Mouse (Mus musculus) Muller cell, postnatal 12 days (primary cell): ENCODE data around the gene Pank3.

Source experiments
- DNase-seq: peaks from one replicate; pipeline ENCODE4 v3.0.0-alpha.2; 2015; ENCODE audit errors: inconsistent ontology term

Gene Pank3

DNA sequence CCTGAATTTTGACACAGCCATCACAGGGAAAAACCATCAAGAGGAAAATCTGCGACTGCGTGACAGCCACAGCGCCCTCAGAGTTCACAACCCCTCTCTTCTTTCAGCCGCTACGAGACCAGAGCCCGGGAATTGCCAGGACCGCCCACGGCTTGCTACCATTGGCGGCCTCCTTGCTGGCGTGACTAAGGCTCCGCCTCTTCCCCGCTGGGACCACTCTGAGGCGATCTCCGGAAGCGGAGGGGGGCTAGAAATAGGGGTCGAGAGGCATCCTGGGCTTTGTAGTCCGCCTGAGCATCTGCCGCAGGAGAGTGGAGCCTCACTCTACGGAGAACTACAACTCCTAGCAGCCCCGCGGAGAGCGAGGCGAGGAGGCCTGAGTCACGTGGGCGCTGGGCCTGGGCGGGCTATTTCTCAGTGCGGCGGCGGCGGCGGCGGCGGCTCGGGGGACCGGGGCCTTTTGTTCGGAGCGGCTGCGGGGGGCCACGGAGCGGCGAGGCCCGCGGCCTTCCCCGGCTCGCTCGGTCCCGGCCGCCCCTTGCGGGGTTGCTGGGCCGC, at the start of gene Pank3:
Gene Pank3, plus strand, starts transcription at position 297 of the 558 bp plus-strand sequence.
- DNase-seq: peak; percentile 99

DNA sequence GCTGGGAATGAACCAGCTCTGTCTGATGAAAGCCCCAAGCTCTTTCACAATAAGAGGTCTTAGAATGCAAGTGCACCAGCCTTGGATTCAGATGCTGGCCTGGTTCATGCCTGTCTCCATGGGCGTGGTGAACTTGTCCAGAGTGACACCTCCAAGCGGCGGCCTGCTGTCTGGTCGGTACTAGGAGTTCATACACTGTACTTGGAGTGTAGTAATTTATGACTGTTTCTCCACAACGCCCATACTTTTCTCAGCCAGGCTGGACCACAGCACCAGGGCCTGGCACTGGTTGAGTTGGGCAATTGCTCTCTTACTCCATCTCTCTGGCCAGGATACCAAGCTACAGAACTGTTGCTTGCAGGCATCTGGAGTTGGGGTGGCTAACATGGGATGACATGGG, 45.4 kb upstream of the Pank3 start:
- DNase-seq: no peak

DNA sequence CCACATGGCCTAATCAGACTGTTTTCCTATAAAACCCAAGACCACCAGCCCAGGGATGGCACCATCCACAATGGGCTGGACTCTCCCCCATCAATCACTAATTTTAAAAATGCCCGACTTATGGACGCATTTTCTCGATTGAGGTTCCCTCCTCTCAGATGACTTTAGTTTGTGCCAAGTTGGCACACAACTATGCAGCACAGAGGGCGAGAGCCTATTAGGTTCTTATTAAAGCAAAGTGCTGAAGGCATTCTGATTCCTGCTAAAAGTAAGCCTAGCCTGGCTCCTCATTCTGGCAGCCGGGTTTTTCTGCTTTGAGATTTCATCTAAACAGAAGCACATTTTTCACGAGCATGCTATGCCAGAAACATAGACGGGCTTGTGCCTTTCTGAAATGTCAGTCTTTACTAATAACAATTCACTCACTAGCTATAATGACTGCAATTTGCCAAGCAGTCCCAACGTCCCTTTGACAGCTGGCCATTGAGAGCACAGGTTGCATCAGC, 42.9 kb upstream of the Pank3 start:
- DNase-seq: no peak

DNA sequence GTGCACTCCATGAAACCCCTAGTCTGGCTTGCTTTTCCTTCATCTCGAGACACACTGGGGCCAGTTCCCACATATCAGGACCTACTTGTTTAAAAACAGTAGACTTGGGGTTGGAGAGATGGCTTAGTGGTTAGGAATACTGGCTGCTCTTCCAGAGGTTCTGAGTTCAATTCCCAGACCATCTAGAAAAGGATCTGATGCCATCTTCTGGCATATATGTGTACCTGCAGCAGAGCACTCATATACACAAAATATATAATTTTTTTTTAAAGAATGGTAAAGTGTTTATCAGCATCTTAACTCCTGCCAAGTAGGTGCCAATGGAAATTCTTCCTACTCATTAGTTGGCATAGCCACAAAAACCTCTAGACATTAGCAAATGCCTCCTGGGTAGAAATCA, 41.1 kb upstream of the Pank3 start:
- no peak for DNase-seq

DNA sequence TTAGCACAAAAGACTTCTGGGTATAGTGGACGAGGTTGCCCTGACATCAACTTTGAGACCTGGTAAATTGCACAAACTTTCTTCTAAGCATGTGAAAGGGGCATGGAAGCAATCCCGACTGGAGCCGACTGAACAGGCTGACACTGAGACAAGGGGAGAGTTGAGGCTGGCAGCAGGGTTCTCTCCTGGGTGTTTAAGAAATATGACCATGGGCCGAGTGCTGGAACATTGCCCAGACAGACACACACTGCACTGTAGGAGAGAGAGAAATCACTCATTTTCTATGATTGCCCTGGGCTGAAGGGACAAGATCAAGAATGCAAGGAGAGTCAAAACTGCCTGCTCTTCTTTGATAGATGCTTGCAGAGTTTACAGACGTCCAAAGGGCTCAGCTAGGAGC, 40.1 kb upstream of the Pank3 start:
- no peak for DNase-seq

DNA sequence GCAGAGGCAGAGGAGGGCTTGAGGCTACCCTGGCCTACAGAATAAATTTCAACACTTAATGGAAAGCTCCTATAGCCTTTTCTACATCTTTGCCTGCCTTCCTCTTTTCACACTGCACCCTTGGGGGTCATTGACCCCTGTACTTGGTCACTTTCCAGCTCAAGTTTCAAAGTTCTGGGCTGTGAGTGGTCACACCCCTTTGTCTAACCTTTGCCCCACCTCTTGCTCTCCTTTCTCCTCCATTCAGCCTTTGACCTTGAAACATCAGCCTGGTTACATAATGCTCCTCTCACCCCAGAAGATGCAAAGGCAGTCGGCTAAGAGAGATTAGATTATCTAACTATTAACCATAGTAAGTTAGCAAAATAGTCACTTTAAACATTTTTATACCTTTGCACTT, 36.9 kb upstream of the Pank3 start:
- DNase-seq: no peak

DNA sequence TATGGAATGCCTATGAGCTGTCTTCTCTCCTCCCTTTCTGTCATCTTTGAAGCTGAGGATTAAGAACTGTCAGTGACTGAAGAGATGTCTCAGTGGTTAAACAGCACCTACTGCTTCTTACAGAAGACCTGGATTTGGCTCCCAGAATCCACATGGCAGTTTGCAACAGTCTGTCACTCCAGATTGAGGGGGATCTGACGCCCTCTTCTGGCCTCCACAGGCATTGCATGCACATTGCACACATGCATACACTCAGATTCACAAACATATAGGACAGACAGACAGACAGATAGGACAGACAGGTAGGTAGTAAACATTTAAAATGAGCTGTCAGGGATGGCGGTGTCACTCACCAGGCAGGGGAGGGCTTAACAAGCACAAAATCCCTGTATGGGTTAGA, 32.5 kb upstream of the Pank3 start:
- DNase-seq: no peak

DNA sequence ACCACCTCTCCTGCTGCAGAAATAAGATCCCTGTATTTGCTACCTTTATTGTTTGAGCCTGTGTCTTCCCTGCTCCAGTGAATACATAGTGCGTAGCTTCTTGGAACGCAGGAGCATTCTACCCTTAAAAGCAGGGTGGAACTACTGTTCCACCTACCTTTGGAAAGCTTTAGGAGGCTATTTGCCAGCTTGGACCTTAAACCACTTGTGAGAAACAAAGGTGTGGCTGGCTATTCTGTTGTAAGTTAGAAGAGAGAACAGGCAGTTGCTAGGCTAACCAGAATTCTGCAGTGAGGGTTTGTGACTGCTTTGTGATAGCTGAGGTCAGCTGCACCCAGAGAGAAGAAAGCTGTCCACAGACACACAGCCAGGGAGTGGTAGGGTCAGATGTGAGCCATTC, 32.0 kb upstream of the Pank3 start:
- DNase-seq: no peak

DNA sequence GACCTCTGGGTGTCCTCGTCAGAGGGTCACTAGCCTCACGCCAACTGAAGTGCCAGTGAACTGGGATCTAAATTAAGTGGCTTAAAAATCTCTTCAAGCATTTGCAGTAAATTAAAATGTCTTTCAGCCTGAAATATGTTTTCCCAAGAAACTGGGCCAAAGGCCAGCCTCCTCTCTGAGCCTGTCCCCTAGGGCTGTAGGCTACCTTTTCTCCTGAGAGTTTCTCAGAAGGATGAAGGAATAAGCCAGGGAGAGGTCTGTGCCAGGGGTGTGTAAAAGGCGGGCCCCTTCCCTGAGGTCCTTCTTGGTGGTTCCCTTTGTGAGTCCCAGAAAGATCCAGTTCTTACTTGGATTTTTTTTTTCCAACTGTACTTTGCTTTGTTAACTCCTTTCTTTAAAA, 31.2 kb upstream of the Pank3 start:
- no peak for DNase-seq

DNA sequence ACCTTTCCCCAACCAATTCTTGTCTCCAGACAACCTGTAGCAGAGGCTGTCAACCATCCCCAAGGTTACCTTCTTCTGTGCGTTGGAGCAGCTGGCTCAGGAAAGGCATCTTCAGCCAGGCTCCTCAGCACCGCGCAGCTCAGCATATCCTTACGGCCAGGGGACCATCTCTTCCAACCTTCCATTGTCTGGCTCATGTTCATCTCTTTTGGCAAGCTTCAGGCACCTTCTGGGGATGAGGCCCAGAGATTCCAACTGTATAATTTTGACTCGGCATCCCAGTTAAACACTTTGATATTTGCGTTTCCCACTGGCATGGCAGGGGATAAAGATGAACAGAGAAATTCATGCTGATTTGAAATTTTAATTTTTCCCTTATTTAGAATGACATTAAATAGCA, 25.7 kb upstream of the Pank3 start:
- no peak for DNase-seq

DNA sequence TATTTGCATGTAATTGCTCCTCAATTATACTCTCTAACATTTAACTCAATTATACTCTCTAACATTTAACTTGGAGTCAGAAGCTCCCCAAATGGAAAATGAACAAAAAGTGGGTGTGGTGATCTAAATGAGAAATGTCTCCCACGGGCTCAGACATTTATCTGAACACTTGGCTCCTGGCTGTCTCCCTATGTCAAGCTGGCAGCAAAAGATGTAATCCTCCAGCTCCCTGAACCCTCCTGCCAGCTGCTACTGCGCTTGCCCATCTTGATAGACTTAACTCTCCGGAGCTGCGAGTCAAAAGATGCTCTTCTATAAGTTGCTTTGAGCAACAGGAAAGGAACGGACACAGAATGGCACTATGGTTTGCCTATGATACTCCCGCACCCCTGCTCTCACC, 24.7 kb upstream of the Pank3 start:
- no peak for DNase-seq

DNA sequence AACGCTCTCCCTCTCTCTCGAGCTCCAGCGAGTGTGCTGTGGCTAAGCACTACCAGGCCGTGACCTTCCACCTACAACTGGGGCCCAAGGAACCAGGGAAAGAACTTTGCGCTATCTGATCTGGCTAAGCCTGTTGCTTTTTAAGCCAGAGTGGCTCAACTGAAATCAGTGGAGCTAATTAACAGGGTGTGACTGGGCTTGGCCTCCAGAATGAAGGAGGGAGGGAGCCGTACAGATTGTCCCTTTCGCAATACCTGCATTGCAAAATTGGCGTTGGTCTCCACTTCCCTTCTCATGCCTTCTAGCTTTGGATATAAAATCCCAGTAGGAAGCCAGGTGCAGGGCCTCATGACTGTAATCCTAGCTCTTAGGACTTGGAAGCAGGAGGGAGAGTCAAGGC, 18.7 kb upstream of the Pank3 start:
- DNase-seq: no peak

DNA sequence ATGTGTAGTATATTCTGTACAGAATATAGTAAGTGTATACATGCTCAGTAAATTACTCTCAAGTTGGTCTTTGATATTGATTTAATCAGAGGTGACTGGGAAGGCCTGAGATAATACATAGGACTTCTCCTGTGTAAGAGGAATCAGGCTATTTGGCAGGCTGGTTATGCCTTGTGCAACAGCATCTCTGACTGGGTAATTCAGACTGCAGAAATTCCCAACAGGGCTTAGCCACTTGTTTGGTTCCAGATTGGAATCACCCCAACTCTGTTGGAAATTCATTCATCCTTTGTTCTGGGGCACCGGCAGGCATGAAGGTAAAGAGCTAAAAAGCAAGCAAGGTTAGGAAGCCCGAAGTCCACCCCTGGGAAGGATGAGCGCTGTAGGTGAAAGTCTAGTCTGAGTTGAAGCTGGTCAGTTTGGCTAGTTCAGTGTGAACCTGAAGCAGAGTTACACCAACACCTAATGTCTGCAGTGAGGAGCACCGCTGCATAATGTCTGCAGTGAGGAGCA, 14.3 kb upstream of the Pank3 start:
- peak; percentile 17 for DNase-seq

DNA sequence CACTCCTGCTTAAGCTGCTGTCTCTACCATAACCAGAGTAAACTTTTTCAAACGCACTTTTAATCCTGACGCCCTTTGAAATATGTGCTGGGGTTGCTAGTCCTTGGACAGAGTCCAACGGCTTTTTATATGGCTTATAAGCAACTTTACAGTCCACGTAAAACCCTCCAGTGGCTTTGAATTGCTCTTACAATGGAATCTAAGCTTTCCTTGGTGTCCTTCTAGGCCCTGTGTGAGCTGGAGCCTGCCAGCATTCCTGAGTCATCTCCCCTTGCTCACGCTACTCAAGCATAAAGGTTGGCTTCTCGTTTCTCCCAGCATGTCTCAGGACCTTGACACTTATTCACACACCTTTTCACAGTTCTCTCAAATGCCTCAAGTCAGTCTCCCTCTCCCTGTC, 13.7 kb upstream of the Pank3 start:
- DNase-seq: peak; percentile 16

DNA sequence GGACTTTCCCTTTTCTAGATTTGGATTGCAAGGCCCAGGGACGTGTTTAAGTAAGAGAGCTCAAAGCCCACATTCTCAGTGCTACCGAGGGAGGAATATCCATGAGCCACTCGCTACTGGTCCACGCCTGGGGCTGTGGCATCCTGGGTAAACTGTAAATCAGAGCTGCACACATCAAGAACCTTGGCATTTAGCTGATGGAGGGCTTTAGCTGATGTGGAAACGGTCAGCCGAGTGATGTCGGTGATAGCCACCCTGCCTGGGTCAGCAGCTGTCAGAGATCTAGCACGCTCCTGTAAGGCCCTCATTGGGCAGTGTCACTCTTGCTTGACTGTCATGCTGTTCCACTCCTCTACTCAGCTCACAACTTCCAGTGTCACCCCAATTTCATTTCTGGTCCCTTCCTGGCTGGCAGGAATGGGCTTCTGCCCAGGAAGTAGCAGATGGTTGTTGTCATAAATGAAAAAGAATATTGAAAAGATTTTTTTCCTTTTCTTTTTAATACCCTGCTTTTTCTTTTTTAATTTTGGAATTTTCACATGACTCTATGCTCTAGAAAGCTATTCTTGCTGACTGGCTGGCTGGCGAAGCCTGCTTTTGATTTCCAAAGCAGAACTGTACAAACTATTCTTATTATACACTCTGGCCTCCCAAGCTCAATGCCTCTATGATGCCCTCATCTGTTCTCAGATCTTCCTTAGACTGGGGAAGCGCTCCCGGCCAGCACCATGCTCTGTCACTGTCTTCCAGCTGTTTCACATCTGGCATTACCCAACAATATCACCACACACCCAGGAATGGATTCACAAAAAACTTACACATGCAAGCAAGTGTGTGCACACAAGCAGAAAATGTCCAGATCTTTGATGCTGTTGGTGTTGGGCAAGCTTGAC, 12.6 kb upstream of the Pank3 start:
- DNase-seq: no peak

DNA sequence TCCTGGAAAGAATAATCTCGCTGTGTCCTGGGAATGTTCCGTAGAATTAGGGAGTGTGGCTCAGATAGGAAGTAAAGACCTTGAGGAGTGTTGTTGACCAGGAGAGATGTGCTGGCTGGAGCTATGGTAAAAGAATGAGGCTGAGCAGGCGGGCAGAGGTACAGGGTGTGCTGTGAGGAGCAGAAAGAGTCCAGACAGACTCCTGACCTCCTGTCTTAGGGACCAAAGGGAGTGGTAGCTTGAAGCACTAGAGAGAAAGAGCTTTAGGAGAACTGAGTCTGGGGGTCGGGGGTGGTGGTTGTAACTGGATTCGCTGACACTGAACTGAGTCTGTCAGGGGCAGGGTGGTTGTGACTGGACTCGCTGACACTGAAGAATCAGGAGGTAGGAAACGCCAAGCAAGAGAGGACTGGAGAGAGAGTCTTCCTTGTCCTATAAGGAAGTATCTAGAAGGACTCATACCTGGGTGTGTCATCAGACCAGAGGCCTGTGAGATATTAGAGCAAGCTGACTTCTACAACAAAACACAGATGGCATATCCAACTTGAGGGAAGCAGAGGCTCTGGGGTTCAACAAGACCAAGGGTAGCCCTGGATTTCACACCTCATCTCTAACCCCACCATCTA, 9.2 kb upstream of the Pank3 start:
- no peak for DNase-seq

DNA sequence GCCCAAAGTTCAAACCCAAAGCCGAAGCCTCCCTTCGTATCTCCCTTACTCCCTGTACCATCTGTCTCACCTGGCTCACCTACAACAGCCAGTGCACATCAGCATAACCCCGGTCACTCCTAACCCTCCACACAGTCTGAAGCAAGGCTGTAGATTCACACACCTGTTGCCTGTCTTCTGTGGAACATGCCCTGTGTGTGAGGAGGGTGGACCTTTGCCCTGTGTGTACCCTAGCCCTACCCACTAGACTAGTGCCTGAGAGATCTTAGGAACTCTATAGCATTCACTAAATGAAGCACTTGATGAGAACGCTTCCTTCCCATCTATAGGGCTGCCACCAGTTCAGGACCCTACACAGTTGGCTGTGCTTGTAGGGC, 8.7 kb upstream of the Pank3 start:
- DNase-seq: no peak

DNA sequence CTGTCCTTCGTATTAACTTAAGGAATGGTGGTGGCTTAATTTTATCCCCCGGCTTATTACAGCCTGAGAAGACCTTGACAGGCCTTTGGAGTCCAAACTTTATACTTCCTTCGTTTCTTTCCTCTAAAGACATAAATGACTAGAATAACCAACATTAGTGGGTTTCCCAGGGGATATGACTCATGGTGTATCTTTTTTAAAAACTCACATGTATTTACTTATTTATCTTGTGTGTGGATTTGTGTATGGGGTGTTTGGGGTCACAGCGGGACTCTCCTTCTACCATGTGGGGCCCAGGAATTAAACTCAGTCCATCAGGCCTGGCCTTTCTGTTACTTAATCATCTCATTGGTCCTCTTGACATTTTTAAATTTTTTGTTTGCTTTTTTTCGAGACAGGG, 2.4 kb upstream of the Pank3 start:
- DNase-seq: no peak

DNA sequence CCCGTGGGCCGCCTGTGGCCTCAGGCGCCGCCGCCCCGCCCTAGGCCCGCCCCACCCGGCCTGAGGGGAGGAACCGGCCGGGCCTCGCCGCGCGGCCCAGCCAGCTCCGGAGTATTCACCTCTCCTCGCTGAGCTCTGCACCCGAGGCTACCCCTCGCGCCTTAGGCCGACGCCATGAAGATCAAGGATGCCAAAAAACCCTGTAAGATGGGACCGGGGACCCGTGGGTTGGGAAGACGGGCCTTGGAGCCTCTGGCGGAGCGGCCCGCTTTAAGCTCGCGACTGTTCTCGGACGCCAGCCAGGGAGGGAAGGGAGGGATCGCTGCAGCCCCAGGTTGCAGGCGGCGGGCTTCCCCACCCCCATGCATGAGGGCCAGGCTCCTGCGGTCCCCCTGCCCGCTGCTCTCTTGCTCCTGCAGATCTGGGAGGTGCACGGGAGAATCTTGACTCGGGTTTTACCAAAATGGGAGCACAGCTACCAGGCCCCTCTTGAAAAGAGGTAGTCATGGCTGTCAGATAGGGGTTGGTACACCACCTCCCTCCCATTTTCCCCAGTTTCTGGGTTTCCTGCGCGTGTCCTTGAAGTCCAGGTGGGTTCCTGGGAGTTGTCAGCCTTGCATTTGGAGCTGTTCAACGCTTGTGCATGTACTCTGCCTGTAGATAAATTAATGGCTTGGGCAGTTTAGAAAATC, 608 bp downstream of the Pank3 start:
- peak; percentile 90 for DNase-seq

DNA sequence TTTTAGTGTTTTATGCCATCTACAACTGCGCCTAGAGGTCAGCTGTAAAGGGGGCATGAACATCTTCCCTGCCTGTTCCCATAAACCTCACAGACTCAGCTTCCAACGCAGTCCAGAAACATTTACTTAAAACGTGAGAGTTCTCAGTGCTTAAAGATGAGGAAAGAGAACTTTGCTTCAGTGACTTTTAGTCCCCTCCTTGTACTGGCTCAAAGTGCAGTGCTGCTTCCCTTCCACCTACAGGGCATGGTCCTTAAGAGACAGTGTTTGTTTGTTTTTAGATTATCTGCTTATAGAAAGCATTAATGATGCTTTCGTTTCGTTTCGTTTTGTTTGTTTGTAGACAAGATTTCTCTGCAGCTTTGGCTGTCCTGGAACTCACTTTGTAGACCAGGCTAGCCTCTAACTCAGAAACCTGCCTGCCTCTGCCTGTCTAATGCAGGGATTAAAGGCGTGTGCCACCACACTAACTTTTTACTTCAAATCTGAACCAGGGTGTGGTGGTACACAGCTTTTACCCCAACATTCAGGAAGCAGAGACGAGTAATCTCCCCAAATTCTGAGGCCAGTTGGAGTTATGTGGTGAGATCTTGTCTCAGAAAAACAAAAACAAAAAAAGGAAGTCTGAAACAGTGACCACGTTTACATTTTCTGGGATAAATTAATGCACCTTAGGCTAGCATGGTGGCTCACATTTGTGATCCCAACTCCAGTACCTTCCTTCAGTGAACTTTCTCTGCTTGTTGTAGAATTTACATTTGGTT, 1.6 kb downstream of the Pank3 start:
- no peak for DNase-seq

DNA sequence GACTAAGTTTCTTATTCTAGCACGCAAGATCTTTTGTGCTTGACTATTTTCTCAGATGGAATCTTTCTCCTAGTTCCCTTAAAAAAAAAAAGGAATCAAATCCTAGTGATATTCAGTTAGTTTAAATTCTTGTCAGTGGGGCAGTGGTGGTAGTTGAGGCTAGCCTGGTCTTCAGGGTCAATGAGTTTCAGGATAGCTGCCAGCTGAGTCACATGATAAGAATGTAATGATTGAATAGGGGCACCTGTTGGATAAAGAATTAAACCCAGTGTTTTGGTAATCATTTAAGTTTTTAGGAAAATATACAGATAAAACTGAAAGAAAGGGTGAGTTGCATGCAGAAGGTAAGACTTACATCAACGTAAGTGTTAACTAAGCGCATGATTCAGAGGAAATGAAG, 6.3 kb downstream of the Pank3 start:
- DNase-seq: peak; percentile 46
